8 mouse cellular contexts compared by ENCODE assay signal in the genomic region with DNA sequence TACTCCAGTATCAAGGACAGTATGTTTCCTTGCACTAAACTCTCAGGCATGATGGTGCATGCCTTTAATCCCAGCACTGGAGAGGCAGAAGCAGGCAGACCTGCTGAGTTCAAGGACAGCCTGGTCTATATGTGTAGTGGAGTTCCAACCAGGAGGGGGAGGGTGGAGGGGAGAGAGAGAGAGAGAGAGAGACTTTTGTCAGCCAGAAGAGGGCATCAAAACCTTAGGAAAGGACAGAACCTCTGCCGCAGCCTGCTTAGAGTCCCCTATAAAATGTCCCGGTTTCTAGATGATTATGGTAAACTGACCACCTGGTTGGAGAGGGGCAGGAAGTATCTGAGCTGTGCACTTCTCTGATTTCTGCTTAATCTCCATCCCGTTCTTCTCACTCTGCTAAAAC. TPM values are rescaled to one million over a fixed set of nuclear protein-coding genes. Genes with fewer than 3 reads are reported as not detected.
A peak's percentile ranks its signal among the peaks of the same experiment; 100 is the strongest.
DNase-seq lines count a peak whose midpoint lies in the region; ATAC-seq lines count a peak whose summit lies in the region.

No protein-coding gene starts in this region.

- H3K27me3 ChIP-seq in forebrain, embryonic 15.5 days = no peaks in the 10 kb centered on the region
- H3K27me3 ChIP-seq in forebrain, embryonic 10.5 days (ENCODE audit: poor library complexity, severe bottlenecking) = peaks cover 10% of the 10 kb centered on the region; the same call in 1 of the 2 replicates
- H3K27me3 ChIP-seq in neural tube, embryonic 11.5 days (ENCODE audit: control insufficient read depth, insufficient read depth, low read length) = no peaks in the 10 kb centered on the region
- H3K27me3 ChIP-seq in limb, embryonic 12.5 days = no peaks in the 10 kb centered on the region

- no peak overlapping the region for H3K4me2 ChIP-seq in forebrain, embryonic 15.5 days (replicated peaks)
- no peak overlapping the region for H3K4me2 ChIP-seq in neural tube, embryonic 11.5 days (ENCODE audit: low read depth)
- H3K4me2 ChIP-seq in limb, embryonic 12.5 days = peak overlapping the region; percentile 31; the same call in 1 of the 2 replicates

- H3K9ac ChIP-seq in forebrain, embryonic 15.5 days (replicated peaks) = no peak overlapping the region
- no peak overlapping the region for H3K9ac ChIP-seq in neural tube, embryonic 11.5 days (ENCODE audit: low read length)
- peak overlapping the region; percentile 34; the same call in 1 of the 2 replicates for H3K9ac ChIP-seq in limb, embryonic 12.5 days (replicated peaks)

- H3K9me3 ChIP-seq in forebrain, embryonic 15.5 days = no peaks in the 10 kb centered on the region
- no peaks in the 10 kb centered on the region for H3K9me3 ChIP-seq in forebrain, embryonic 10.5 days
- H3K9me3 ChIP-seq in neural tube, embryonic 11.5 days (ENCODE audit: control insufficient read depth, low read length) = no peaks in the 10 kb centered on the region
- H3K9me3 ChIP-seq in limb, embryonic 12.5 days = no peaks in the 10 kb centered on the region

- no peak for DNase-seq in forebrain, embryonic 10.5 days (ENCODE audit: extremely low spot score, low spot score)
- DNase-seq in neural tube, embryonic 11.5 days (ENCODE audit: low spot score) = peak; percentile 23
- no peak for DNase-seq in neural tube, embryonic 10.5 days (ENCODE audit: extremely low spot score, low spot score)
- DNase-seq in thymus, postnatal 25 days = peak; percentile 19
- no peak for DNase-seq in left cerebral cortex, postnatal 14 days (ENCODE audit: low spot score in 2 of 2)

- WGBS in forebrain, embryonic 15.5 days = 26% methylated on average over 3 of the region's 3 CpGs
- WGBS in forebrain, embryonic 10.5 days = 23% methylated on average over 3 of the region's 3 CpGs
- 22% methylated on average over 3 of the region's 3 CpGs for WGBS in neural tube, embryonic 11.5 days
- 4% methylated on average over 3 of the region's 3 CpGs for WGBS in limb, embryonic 12.5 days

- intact Hi-C loops in left cerebral cortex, postnatal 14 days (cut with DNase I) = loop anchor here (5.0 to 10.0 kb wide), 3 partner anchors 48 to 196 kb away; no protein-coding TSS in a partner anchor

- peaks cover 3% of the 10 kb centered on the region; the same call in 1 of the 2 replicates for H3K4me1 ChIP-seq in forebrain, embryonic 15.5 days
- 0 out of 2 replicates have a peak, but pooled peaks cover 7% of the 10 kb centered on the region for H3K4me1 ChIP-seq in forebrain, embryonic 10.5 days
- no peaks in the 10 kb centered on the region for H3K4me1 ChIP-seq in neural tube, embryonic 11.5 days (ENCODE audit: control insufficient read depth, insufficient read depth, low read length)
- peaks cover 6% of the 10 kb centered on the region for H3K4me1 ChIP-seq in limb, embryonic 12.5 days (replicated peaks)

- H3K4me3 ChIP-seq in forebrain, embryonic 15.5 days = no peak overlapping the region
- H3K4me3 ChIP-seq in forebrain, embryonic 10.5 days = no peak overlapping the region
- H3K4me3 ChIP-seq in neural tube, embryonic 11.5 days (ENCODE audit: low read depth, low read length) = no peak overlapping the region
- H3K4me3 ChIP-seq in limb, embryonic 12.5 days (replicated peaks) = no peak overlapping the region

- no peak overlapping the region for H3K27ac ChIP-seq in forebrain, embryonic 15.5 days (replicated peaks)
- H3K27ac ChIP-seq in forebrain, embryonic 10.5 days = no peak overlapping the region
- H3K27ac ChIP-seq in neural tube, embryonic 11.5 days (ENCODE audit: low read depth, low read length) = no peak overlapping the region
- no peak overlapping the region for H3K27ac ChIP-seq in limb, embryonic 12.5 days

- 0 out of 2 replicates have a peak, but pooled peaks have one; percentile 43 for ATAC-seq in forebrain, embryonic 15.5 days (replicated peaks)
- no peak for ATAC-seq in neural tube, embryonic 11.5 days (ENCODE audit: insufficient read depth, low FRiP score, low TSS enrichment)
- ATAC-seq in limb, embryonic 12.5 days (ENCODE audit: insufficient number of reproducible peaks, insufficient read depth, low FRiP score, low TSS enrichment, low read depth) = peak; percentile 66
- no peak for ATAC-seq in granulocyte monocyte progenitor cell, adult 5-6 weeks (replicated peaks; ENCODE audit: poor library complexity, severe bottlenecking)

- no peaks in the 10 kb centered on the region for H3K36me3 ChIP-seq in forebrain, embryonic 15.5 days
- no peaks in the 10 kb centered on the region for H3K36me3 ChIP-seq in forebrain, embryonic 10.5 days (replicated peaks)
- no peaks in the 10 kb centered on the region for H3K36me3 ChIP-seq in neural tube, embryonic 11.5 days (ENCODE audit: control insufficient read depth, insufficient read depth, low read length)
- H3K36me3 ChIP-seq in limb, embryonic 12.5 days = no peaks in the 10 kb centered on the region

RNA-seq across cellular contexts. Expression of gene Hdc, which starts 20.1 kb away (rescaled TPM):
- polyA plus RNA-seq in forebrain, embryonic 15.5 days (2015; fragmentation: Nextera tagmentation; extraction: Ambion mirVana) = 1.4 and 2.4 TPM in 2 replicates
- 0.31 and 0.42 TPM in 2 replicates for polyA plus RNA-seq in forebrain, embryonic 10.5 days (2016; fragmentation: Nextera tagmentation; extraction: Ambion mirVana)
- 0.84 and 0.95 TPM in 2 replicates for polyA plus RNA-seq in neural tube, embryonic 11.5 days (2014; fragmentation: Nextera tagmentation; extraction: Ambion mirVana)
- 1.0 and 1.5 TPM in 2 replicates for polyA plus RNA-seq in limb, embryonic 12.5 days (2016; fragmentation: Nextera tagmentation; extraction: Ambion mirVana)
- total RNA-seq in granulocyte monocyte progenitor cell, adult 5-6 weeks (2014; fragmentation: Nextera tagmentation) = 79.4 and 82.5 TPM in 2 replicates
- 138 and 152 TPM in 2 replicates for total RNA-seq in granulocyte monocyte progenitor cell, adult 5-6 weeks (2017)
- total RNA-seq in left cerebral cortex, postnatal 14 days (2021) = under 1 TPM; 0.36 to 0.59 TPM

RNA-seq across cellular contexts. Expression of gene Slc27a2, which starts 46.8 kb away (rescaled TPM):
- 4.3 and 4.5 TPM in 2 replicates for polyA plus RNA-seq in forebrain, embryonic 15.5 days (2015; fragmentation: Nextera tagmentation; extraction: Ambion mirVana)
- polyA plus RNA-seq in forebrain, embryonic 10.5 days (2016; fragmentation: Nextera tagmentation; extraction: Ambion mirVana) = 3.1 TPM in 2 replicates
- polyA plus RNA-seq in neural tube, embryonic 11.5 days (2014; fragmentation: Nextera tagmentation; extraction: Ambion mirVana) = 0.51 and 0.69 TPM in 2 replicates
- polyA plus RNA-seq in limb, embryonic 12.5 days (2016; fragmentation: Nextera tagmentation; extraction: Ambion mirVana) = 0.53 and 0.67 TPM in 2 replicates
- total RNA-seq in granulocyte monocyte progenitor cell, adult 5-6 weeks (2014; fragmentation: Nextera tagmentation) = not detected in 2 replicates
- not detected in 2 replicates for total RNA-seq in granulocyte monocyte progenitor cell, adult 5-6 weeks (2017)
- total RNA-seq in left cerebral cortex, postnatal 14 days (2021) = 1 to 10 TPM; 3.5 to 4.2 TPM

Comparison
In these comparisons a context has a peak if more than half of its experiments do, and no peak if none do; other contexts are left out.
1. DNase-seq: peak in neural tube, embryonic 11.5 days (single experiment) and thymus, postnatal 25 days (single experiment); none in forebrain, embryonic 10.5 days (single experiment), neural tube, embryonic 10.5 days (single experiment) and left cerebral cortex, postnatal 14 days (0 of 2).
2. ATAC-seq: peak in forebrain, embryonic 15.5 days (single experiment) and limb, embryonic 12.5 days (single experiment); none in neural tube, embryonic 11.5 days (single experiment) and granulocyte monocyte progenitor cell, adult 5-6 weeks (single experiment).